Mouse (Mus musculus) intestine, embryonic 16.5 days (tissue): Measurements from ENCODE around the gene Frmd6. TPM values are rescaled to one million over a fixed set of nuclear protein-coding genes. Genes with fewer than 3 reads are reported as not detected.

ENCODE experiments used
- ATAC-seq: fragments of 200-750 bp; cut with Nextera tagmentation; 2 replicates; pipeline ENCODE4 v1.8.0; 2017; ENCODE audit warnings: moderate TSS enrichment, moderate library complexity
- H3K27ac ChIP-seq: fragments of 300-500 bp; sonication (generic); 2 replicates; pipeline ENCODE4 v1.5.1; 2014; ENCODE audit warnings: mild to moderate bottlenecking, low read length
- H3K27me3 ChIP-seq: fragments of 300-500 bp; sonication (generic); replicated peaks from 2 replicates; pipeline ENCODE4 v1.6.1; 2014; ENCODE audit warnings: low read length, control low read depth, mixed read lengths; ENCODE audit not compliant: control insufficient read depth, insufficient read depth
- H3K36me3 ChIP-seq: fragments of 300-500 bp; sonication (generic); 2 replicates; pipeline ENCODE4 v1.6.1; 2014; ENCODE audit warnings: low read length, control low read depth; ENCODE audit not compliant: control insufficient read depth, insufficient read depth
- H3K4me1 ChIP-seq: fragments of 300-500 bp; sonication (generic); 2 replicates; pipeline ENCODE4 v1.6.1; 2014; ENCODE audit warnings: low read length, control low read depth, mixed read lengths; ENCODE audit not compliant: control insufficient read depth, insufficient read depth
- H3K4me2 ChIP-seq: fragments of 300-500 bp; sonication (generic); 2 replicates; pipeline ENCODE4 v1.6.1; 2014; ENCODE audit warnings: low read depth, low read length, control low read depth
- H3K4me3 ChIP-seq: fragments of 300-500 bp; sonication (generic); 2 replicates; pipeline ENCODE4 v1.5.1; 2014; ENCODE audit warnings: mild to moderate bottlenecking, low read length
- H3K9ac ChIP-seq: fragments of 300-500 bp; sonication (generic); 2 replicates; pipeline ENCODE4 v1.6.1; 2014; ENCODE audit warnings: low read depth, low read length
- H3K9me3 ChIP-seq: fragments of 300-500 bp; sonication (generic); 2 replicates; pipeline ENCODE4 v1.6.1; 2016; ENCODE audit warnings: low read length, control low read depth; ENCODE audit not compliant: control insufficient read depth
- WGBS: fragments of 180-500 bp; shearing (Covaris S2); extraction: QIAGEN DNeasy Blood & Tissue Kit; methylation state at CpG from one replicate; pipeline ENCODE4 v1.1.7; 2014; 5-methylcytosine and 5-hydroxymethylcytosine counted together
- polyA plus RNA-seq: library from polyadenylated mRNA; unstranded; fragments of >200 nt; fragmentation: Nextera tagmentation; extraction: Ambion mirVana; gene quantifications from 2 replicates; pipeline ENCODE4 v1.2.1, GENCODE M21; 2015

The Frmd6 gene
- polyA plus RNA-seq, 1 experiment from 2014 or later, result 11.2 TPM

DNA sequence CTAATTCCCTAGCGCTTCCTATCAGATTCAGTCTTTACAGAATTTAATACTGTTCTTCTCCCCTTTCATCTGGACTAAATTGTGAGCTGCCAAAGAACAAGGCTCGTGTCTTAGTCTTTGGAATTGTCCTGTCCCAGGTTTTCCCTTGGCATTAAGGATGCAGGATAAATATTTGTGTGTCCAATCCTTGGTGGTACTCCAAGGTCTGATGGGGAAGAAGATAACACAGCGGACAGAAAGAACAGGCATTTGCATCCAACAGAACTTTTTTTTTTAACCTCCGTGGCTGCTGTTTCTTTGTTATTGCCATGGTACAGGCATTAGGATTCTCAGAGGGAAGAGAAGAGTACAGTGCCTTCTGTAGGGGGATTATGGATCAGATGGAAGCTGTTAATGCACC, 21.8 kb upstream of the Frmd6 start:
- 68% methylated on average over 4 of the region's 4 CpGs for WGBS
- ATAC-seq, result no peak

DNA sequence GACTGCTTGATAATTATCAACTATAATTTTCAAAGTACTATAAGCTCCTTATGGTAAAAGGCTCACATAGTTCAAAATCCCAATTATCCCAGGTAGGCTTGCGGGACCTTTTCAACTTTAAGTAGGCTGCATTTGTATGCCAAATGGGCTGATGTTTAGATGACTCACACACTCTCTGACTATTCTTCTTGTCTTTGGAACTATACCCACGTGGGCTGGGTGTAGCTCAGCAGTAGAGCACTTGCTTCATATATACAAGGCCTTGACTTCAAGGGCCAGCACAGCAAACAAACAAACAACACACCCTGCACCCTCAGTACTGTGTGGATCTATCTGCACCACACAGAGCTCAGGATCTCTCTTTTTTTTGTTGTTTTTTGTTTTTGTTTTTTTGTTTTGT, 20.3 kb upstream of the Frmd6 start:
- 63% methylated on average over 2 of the region's 2 CpGs for WGBS

More for the DNA sequence above, 21.8 kb upstream of the Frmd6 start:
- Histone ChIP-seq H3K9ac (no peak overlapping the region), H3K27me3 (no peaks in the 10 kb centered on the region), H3K4me3 (no peak overlapping the region), H3K36me3 (no peaks in the 10 kb centered on the region), H3K4me1 (peaks cover 8% of the 10 kb centered on the region), H3K27ac (no peak overlapping the region), H3K9me3 (no peaks in the 10 kb centered on the region), H3K4me2 (no peak overlapping the region)

DNA sequence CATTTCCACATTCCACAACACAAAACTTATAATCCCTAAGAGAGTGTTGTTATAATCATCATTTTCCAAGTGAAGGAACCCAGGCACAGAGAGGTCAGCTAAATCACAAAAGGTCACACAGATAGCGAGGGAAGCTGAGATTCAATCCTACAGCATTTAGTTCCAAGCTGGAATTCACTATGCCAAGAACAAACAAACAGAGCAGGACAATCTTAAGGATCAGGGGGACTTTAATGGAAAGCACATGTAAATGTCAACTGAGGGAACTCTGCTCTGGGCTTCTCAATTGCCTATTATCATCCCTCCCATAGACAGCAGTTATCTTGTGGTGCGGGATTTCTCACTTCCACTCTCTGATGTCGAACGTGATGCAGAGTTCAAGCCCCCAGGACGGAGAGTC, 17.8 kb upstream of the Frmd6 start:
- Histone ChIP-seq H3K36me3 (no peaks in the 10 kb centered on the region), H3K4me3 (no peak overlapping the region), H3K4me1 (no peaks in the 10 kb centered on the region), H3K9ac (no peak overlapping the region), H3K4me2 (no peak overlapping the region), H3K9me3 (no peaks in the 10 kb centered on the region), H3K27ac (no peak overlapping the region), H3K27me3 (no peaks in the 10 kb centered on the region)
- 50% methylated on average over 5 of the region's 5 CpGs for WGBS
- no peak for ATAC-seq

More for the DNA sequence above, 20.3 kb upstream of the Frmd6 start:
- Histone ChIP-seq H3K4me1 (no peaks in the 10 kb centered on the region), H3K27ac (no peak overlapping the region), H3K4me3 (no peak overlapping the region), H3K9ac (no peak overlapping the region), H3K9me3 (no peaks in the 10 kb centered on the region), H3K36me3 (no peaks in the 10 kb centered on the region), H3K27me3 (no peaks in the 10 kb centered on the region), H3K4me2 (no peak overlapping the region)
- no peak for ATAC-seq

DNA sequence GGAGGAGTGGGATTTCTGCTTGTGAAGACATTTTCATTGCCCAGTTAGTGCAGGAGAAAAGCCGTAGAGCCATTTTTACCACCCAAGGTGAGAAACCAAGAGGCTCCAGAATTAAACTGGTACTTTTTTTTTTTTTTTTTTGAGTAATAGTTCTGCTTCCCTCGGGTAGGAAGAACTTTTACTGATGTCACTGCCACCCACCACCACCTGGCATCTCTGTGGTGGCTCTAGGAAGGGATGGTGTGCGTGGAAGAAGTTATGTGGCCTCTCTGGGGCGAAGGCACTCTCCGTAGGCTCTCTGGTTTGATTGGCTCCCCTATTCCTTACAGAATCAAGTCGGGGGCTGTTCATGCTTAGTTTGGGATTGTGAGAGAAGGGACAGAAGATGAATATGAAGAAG, 17.3 kb upstream of the Frmd6 start:
- no peak overlapping the region for H3K27ac ChIP-seq
- WGBS, result 77% methylated on average over 6 of the region's 6 CpGs
- no peaks in the 10 kb centered on the region for H3K36me3 ChIP-seq
- no peak overlapping the region for H3K4me2 ChIP-seq
- H3K27me3 ChIP-seq, result no peaks in the 10 kb centered on the region
- H3K4me3 ChIP-seq, result no peak overlapping the region
- no peaks in the 10 kb centered on the region for H3K9me3 ChIP-seq
- H3K4me1 ChIP-seq, result peaks cover 2% of the 10 kb centered on the region; the same call in 1 of the 2 replicates
- H3K9ac ChIP-seq, result no peak overlapping the region
- ATAC-seq, result no peak

DNA sequence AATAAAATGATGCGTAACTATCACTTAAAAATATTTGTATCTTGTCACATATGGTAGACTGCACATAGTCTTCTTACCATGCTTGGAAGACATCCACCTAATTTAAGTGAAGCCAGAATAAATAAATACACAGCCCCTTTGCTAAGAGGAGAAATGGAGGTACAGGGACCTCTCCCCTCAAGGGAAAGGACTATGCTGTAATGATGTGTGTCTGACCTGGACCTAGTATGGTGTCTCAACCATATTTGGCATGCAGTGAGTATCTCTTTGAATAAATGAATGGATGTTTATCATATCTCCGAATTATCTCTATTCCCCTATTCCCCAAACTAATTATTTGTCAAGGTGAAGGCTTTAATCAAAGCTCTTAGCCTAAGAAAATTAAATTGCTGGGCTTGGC, 15.4 kb upstream of the Frmd6 start:
- Histone ChIP-seq H3K9me3 (no peaks in the 10 kb centered on the region), H3K27me3 (no peaks in the 10 kb centered on the region), H3K4me1 (peaks cover 2% of the 10 kb centered on the region; the same call in 1 of the 2 replicates), H3K9ac (no peak overlapping the region), H3K4me2 (no peak overlapping the region), H3K4me3 (no peak overlapping the region), H3K27ac (no peak overlapping the region), H3K36me3 (no peaks in the 10 kb centered on the region)
- ATAC-seq, result no peak
- 84% methylated on average over 2 of the region's 2 CpGs for WGBS

DNA sequence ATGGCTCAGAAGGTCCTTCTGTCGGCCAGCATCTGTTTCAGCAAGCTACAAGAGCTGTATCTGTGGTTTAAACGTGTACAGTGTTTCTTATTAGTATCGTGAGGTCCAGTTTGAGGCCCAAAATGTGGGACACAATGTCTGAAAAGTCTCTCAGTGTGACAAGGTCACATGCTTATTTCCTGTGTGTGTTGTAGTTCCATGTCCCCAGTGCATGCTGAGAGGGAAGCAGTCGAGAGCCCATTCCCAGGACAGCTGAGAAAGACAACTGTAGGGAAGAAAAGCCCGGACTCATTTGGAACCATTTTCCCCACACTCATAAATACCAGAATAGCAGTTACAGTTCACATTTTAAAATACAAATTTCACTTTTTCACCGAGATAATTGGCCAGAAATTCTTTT, 13.5 kb upstream of the Frmd6 start:
- Histone ChIP-seq H3K9me3 (no peaks in the 10 kb centered on the region), H3K4me2 (no peak overlapping the region), H3K27me3 (no peaks in the 10 kb centered on the region), H3K27ac (peak overlapping the region; percentile 60), H3K4me3 (no peak overlapping the region), H3K4me1 (peaks cover 2% of the 10 kb centered on the region; the same call in 1 of the 2 replicates), H3K36me3 (no peaks in the 10 kb centered on the region), H3K9ac (no peak overlapping the region)
- ATAC-seq, result no peak
- 60% methylated on average over 6 of the region's 6 CpGs for WGBS

DNA sequence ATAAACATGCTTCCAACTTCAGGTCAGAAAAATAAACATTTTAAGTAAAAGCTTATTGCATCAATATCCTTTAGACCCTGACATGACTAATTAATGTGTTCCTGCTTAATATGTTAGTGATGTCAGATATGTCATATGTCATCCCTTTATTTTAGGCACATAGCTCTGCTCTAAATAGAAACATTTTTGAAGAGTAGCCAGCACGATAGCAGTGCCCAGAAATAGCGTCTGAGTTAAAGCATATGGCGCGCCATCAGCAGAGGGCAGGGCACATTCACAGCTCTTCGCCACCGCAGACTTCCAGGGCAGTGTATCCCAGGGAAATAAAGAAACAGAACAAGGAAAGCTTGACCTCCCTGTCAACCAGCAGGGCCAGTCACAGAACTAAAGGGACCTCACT, 13.1 kb upstream of the Frmd6 start:
- H3K4me3 ChIP-seq, result no peak overlapping the region
- H3K9me3 ChIP-seq, result no peaks in the 10 kb centered on the region
- H3K27ac ChIP-seq, result no peak overlapping the region

DNA sequence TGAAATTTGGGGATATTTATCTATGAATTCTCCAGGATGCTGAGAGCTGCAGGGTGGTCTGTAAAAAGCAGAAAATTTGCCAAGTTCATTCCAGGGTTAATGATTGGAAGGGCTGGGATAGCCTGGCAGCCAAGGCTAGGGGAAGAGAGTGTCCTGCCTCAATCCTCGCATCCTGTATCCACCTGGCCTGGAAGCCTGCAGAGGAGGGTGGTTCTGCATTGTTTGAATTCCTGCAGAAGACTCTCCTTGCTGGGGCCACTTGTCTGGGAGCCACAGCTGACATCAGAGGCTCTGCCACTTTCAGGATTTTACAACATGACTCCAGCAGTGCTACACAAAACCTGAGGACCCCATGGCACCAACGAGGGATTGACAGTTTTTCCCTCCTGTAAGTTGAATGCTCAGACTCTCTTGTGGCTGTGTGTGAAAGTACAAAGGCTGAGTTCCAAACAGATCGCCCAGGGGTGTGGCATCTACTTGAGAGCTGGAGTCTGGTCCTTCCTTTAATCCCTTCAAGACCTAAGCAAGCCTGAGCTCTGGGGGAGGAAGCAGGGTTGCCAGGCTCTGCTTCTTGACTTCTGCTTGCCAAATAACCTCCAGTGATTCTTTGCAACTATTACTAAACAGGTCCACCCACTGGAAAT, 12.4 kb upstream of the Frmd6 start:
- H3K4me2 ChIP-seq, result no peak overlapping the region
- 24% methylated on average over 3 of the region's 3 CpGs for WGBS
- peak; percentile 69 for ATAC-seq

More for the DNA sequence above, 13.1 kb upstream of the Frmd6 start:
- Histone ChIP-seq H3K27me3 (no peaks in the 10 kb centered on the region), H3K4me1 (peaks cover 2% of the 10 kb centered on the region; the same call in 1 of the 2 replicates), H3K36me3 (no peaks in the 10 kb centered on the region), H3K4me2 (no peak overlapping the region), H3K9ac (no peak overlapping the region)
- 57% methylated on average over 6 of the region's 6 CpGs for WGBS
- peak; percentile 53; the same call in 1 of the 2 replicates for ATAC-seq

DNA sequence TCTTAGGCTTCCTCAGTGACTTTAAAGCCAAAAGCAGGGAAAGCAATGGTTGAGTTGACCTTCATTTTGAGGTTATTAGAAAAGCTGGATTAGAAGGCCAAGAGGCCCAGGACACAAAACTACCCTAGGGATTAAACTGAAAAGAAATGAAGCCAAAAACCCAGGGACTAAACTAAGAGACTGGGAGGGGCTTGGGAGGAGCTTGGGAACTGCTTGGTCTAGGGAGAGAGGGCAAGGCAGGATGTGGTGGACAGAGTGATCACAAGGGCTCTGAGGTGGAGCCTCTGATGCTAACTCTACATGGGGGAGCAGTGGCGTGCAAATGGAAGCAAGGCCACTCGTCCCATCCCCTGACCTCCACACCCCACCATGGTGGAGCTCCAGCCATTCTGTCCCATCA, 8.6 kb upstream of the Frmd6 start:
- no peaks in the 10 kb centered on the region for H3K27me3 ChIP-seq
- ATAC-seq, result no peak
- no peak overlapping the region for H3K27ac ChIP-seq
- no peak overlapping the region for H3K9ac ChIP-seq
- H3K4me2 ChIP-seq, result no peak overlapping the region
- H3K9me3 ChIP-seq, result no peaks in the 10 kb centered on the region
- no peaks in the 10 kb centered on the region for H3K36me3 ChIP-seq
- no peak overlapping the region for H3K4me3 ChIP-seq
- WGBS, result 82% methylated on average over 2 of the region's 2 CpGs
- peaks cover 2% of the 10 kb centered on the region; the same call in 1 of the 2 replicates for H3K4me1 ChIP-seq

More for the DNA sequence above, 12.4 kb upstream of the Frmd6 start:
- peaks cover 2% of the 10 kb centered on the region; the same call in 1 of the 2 replicates for H3K4me1 ChIP-seq
- no peaks in the 10 kb centered on the region for H3K9me3 ChIP-seq
- no peaks in the 10 kb centered on the region for H3K36me3 ChIP-seq
- no peak overlapping the region for H3K27ac ChIP-seq
- no peaks in the 10 kb centered on the region for H3K27me3 ChIP-seq
- no peak overlapping the region for H3K9ac ChIP-seq
- no peak overlapping the region for H3K4me3 ChIP-seq

DNA sequence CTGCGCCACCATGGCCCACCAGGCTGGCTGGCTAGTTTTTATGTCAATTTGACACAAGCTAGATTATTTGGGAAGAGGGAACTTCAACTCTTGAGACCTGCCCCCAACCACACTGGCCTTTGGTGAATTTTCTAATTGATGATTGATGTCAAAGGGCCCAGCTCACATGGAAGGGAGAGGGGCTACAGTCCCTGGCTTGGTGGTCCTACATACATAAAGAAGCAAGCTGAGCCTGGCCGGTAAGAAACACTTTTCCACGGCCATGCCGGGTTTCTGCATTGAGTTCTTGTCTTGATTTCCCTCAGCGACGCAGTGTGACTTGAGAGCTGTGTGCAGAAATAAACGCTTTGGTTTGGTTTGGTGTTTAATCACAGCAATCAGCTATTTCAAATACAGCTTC, 1.3 kb upstream of the Frmd6 start:
- Histone ChIP-seq H3K4me3 (no peak overlapping the region), H3K9me3 (no peaks in the 10 kb centered on the region), H3K9ac (no peak overlapping the region), H3K4me1 (peaks cover 13% of the 10 kb centered on the region), H3K36me3 (no peaks in the 10 kb centered on the region), H3K27ac (no peak overlapping the region), H3K4me2 (peak overlapping the region; percentile 83; the same call in 1 of the 2 replicates), H3K27me3 (no peaks in the 10 kb centered on the region)
- WGBS, result 52% methylated on average over 7 of the region's 7 CpGs
- no peak for ATAC-seq
